Mouse (Mus musculus): ENCODE results near the gene Arhgdib.

Gene Arhgdib

GRCm38 (mm10) chr6:136947716-136948115 is 6.0 kb upstream of the Arhgdib start:
- DNase-seq, result no peak

- DNase-seq, result peak; percentile 46
These were observed 5.2 kb upstream of the Arhgdib start for GRCm38 (mm10) chr6:136946943-136947342.

GRCm38 (mm10) chr6:136946241-136946640 is 4.5 kb upstream of the Arhgdib start:
- no peak for DNase-seq

GRCm38 (mm10) chr6:136944511-136944910 is 2.8 kb upstream of the Arhgdib start:
- DNase-seq, result no peak

GRCm38 (mm10) chr6:136943392-136943791 is 1.7 kb upstream of the Arhgdib start:
- DNase-seq, result no peak

- DNase-seq, result no peak
These were observed 581 bp upstream of the Arhgdib start for GRCm38 (mm10) chr6:136942280-136942679.

GRCm38 (mm10) chr6:136940188-136940960 is 1.3 kb downstream of the Arhgdib start:
- DNase-seq, result no peak

GRCm38 (mm10) chr6:136939326-136940187 is 2.1 kb downstream of the Arhgdib start:
- no peak for DNase-seq

GRCm38 (mm10) chr6:136938331-136939126 is 3.2 kb downstream of the Arhgdib start:
- DNase-seq, result no peak

- DNase-seq, result no peak
These were observed 4.6 kb downstream of the Arhgdib start for GRCm38 (mm10) chr6:136937117-136937516.

GRCm38 (mm10) chr6:136936361-136936760 is 5.3 kb downstream of the Arhgdib start:
- no peak for DNase-seq

- DNase-seq, result no peak
These were observed 6.5 kb downstream of the Arhgdib start for GRCm38 (mm10) chr6:136935233-136935632.

- DNase-seq, result no peak
These were observed 7.6 kb downstream of the Arhgdib start for GRCm38 (mm10) chr6:136934068-136934467.

GRCm38 (mm10) chr6:136931246-136931645 is 10.5 kb downstream of the Arhgdib start:
- DNase-seq, result no peak

- DNase-seq, result no peak
These were observed 11.0 kb downstream of the Arhgdib start for GRCm38 (mm10) chr6:136930677-136931076.

GRCm38 (mm10) chr6:136927626-136928025 is 14.1 kb downstream of the Arhgdib start:
- no peak for DNase-seq

GRCm38 (mm10) chr6:136925049-136925448 is 16.6 kb downstream of the Arhgdib start:
- DNase-seq, result no peak

GRCm38 (mm10) chr6:136923532-136923931 is 18.2 kb downstream of the Arhgdib start, which contains the start of gene Pde6h:
Gene Pde6h (plus strand): TSS chr6:136923832.
- no peak for DNase-seq

GRCm38 (mm10) chr6:136922871-136923270 is 18.8 kb downstream of the Arhgdib start:
- no peak for DNase-seq

GRCm38 (mm10) chr6:136922080-136922479 is 19.6 kb downstream of the Arhgdib start, which contains the start of gene Erp27:
Gene Erp27 (minus strand): TSS chr6:136922180.
- no peak for DNase-seq

- peak; percentile 38 for DNase-seq
These were observed 20.1 kb downstream of the Arhgdib start for GRCm38 (mm10) chr6:136921601-136922000.

GRCm38 (mm10) chr6:136920320-136921257 is 21.1 kb downstream of the Arhgdib start:
- peak; percentile 77 for DNase-seq
